Mouse (Mus musculus) kidney, embryonic 15.5 days (tissue): Measurements from ENCODE around the gene Mybphl. TPM values are rescaled to one million over a fixed set of nuclear protein-coding genes. Genes with fewer than 3 reads are reported as not detected.

Experiments
- ATAC-seq: fragments of 200-750 bp; cut with Nextera tagmentation; replicated peaks from 2 replicates; pipeline ENCODE4 v1.8.0; 2017; ENCODE audit warnings: moderate TSS enrichment; ENCODE audit not compliant: low FRiP score
- H3K27ac ChIP-seq: fragments of 300-500 bp; sonication (generic); 2 replicates; pipeline ENCODE4 v1.5.1; 2015; ENCODE audit warnings: mild to moderate bottlenecking, inconsistent platforms
- H3K27me3 ChIP-seq: fragments of 300-500 bp; sonication (generic); 2 replicates; pipeline ENCODE4 v1.6.1; 2015; ENCODE audit warnings: inconsistent platforms
- H3K36me3 ChIP-seq: fragments of 300-500 bp; sonication (generic); 2 replicates; pipeline ENCODE4 v1.6.1; 2015; ENCODE audit warnings: inconsistent platforms
- H3K4me1 ChIP-seq: fragments of 300-500 bp; sonication (generic); 2 replicates; pipeline ENCODE4 v1.6.1; 2015; ENCODE audit warnings: inconsistent platforms
- H3K4me2 ChIP-seq: fragments of 300-500 bp; sonication (generic); 2 replicates; pipeline ENCODE4 v1.6.1; 2015; ENCODE audit warnings: moderate library complexity, mild to moderate bottlenecking, inconsistent platforms
- H3K4me3 ChIP-seq: fragments of 300-500 bp; sonication (generic); replicated peaks from 2 replicates; pipeline ENCODE4 v1.5.1; 2015; ENCODE audit warnings: mild to moderate bottlenecking, inconsistent platforms
- H3K9ac ChIP-seq: fragments of 300-500 bp; sonication (generic); 2 replicates; pipeline ENCODE4 v1.6.1; 2015; ENCODE audit warnings: mild to moderate bottlenecking, inconsistent platforms
- H3K9me3 ChIP-seq: fragments of 300-500 bp; sonication (generic); replicated peaks from 2 replicates; pipeline ENCODE4 v1.6.1; 2016; ENCODE audit warnings: inconsistent platforms
- WGBS: fragments of 180-500 bp; shearing (Covaris S2); methylation state at CpG from one replicate; pipeline ENCODE4 v1.1.7; 2015; ENCODE audit warnings: mixed read lengths; 5-methylcytosine and 5-hydroxymethylcytosine counted together
- polyA plus RNA-seq: library from polyadenylated mRNA; unstranded; fragments of >200 nt; fragmentation: Nextera tagmentation; extraction: Ambion mirVana; gene quantifications from 2 replicates; pipeline ENCODE4 v1.2.1, GENCODE M21; 2015

The Mybphl gene
- polyA plus RNA-seq, 1 experiment from 2014 or later = not detected

DNA sequence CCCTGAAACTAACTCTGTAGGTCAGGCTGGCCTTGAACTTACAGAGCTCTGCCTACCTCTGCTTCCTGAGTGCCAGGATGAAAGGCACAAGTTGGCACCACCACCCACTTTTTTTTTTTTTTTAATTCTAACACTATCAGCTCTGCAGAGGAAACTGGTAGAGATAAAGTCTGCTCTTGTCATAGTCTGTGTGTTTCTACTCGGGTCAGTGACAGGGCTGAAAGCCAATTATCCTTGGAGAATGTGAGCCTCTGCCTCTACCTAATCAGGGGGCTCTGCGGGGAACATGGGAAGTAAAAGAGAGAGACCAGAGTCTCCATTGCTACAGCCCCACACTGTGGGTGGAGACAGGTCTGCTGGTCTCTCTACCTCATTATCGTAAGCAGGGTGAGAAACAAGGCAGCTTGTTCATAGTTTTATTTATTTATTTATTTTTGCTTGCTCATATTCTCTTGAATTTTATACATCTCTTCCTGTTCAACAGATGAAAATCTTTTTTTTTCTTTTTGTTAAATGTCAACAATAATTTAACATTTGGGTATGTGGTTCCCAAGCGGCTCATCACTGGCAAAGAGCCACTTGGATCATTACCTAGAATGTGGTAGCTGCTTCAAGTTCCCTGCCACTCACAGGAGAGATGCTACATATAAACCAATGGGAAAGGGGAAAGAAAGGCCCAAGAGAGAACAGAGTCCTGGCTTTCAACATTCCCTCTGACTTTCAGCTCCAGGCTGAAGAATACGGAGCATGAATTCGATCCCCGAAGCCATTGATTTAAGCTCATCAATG, 14.4 kb downstream of the Mybphl start:
- Histone ChIP-seq H3K4me1 (peaks cover 19% of the 10 kb centered on the region), H3K27me3 (no peaks in the 10 kb centered on the region)
- 87% methylated on average over 7 of the region's 7 CpGs for WGBS

GRCm38 (mm10) chr3:108380695-108381094, 16.0 kb downstream of the Mybphl start:
- Histone ChIP-seq H3K4me3 (no peak overlapping the region), H3K9ac (no peak overlapping the region), H3K36me3 (no peaks in the 10 kb centered on the region; the same call in 1 of the 2 replicates), H3K4me1 (peaks cover 31% of the 10 kb centered on the region), H3K9me3 (no peaks in the 10 kb centered on the region), H3K4me2 (no peak overlapping the region), H3K27ac (no peak overlapping the region), H3K27me3 (no peaks in the 10 kb centered on the region)
- 80% methylated on average over 6 of the region's 6 CpGs for WGBS
- ATAC-seq = no peak

More for the DNA sequence above, 14.4 kb downstream of the Mybphl start:
- Histone ChIP-seq H3K36me3 (no peaks in the 10 kb centered on the region), H3K9ac (no peak overlapping the region), H3K27ac (no peak overlapping the region), H3K4me2 (no peak overlapping the region), H3K4me3 (no peak overlapping the region), H3K9me3 (no peaks in the 10 kb centered on the region)
- no peak for ATAC-seq

DNA sequence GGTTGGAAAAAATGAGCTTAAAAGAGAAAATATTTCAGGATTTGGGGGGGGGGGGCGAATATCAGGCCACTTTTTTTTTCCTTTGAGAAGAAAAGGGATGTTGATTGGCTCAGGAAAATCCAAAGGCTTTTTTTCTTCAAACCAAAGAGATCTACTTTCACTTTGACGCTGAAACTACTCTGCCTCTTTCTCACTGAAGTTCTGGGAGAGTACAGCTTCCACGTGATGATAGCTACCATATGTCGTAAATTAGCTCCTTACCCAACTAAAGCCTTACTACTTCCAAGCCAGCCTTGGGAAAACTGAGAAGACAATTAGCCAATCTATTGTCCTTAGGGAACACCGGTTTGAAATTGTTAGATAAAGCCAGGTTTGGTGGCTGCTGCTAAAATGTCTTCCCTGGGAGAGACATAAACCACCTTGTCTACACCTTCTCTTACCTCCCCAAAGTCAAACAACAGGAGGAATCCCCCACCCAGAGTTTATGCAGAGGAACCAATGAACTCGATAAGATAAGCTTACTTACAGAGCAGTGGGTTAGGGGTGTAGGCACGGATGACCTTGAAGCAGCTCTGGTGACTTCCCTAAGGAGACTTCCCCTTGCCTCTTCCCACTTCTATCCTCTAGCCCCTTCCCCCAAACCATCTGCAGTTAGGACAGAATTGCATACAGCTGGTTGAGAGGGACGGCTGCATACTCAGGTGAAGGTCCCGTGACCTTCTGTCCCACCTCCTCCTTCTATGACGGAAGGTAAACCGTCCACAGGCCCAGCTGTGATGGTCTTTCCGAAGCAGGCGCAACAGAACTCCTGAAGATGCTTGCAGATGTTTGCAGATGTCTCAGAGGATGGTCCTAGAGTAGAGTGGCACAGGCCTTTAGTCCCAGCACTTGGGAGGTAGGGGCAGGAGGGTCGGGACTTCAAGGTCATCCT, 17.5 kb downstream of the Mybphl start:
- H3K4me3 ChIP-seq = no peak overlapping the region
- peak overlapping the region; percentile 81 for H3K4me2 ChIP-seq
- H3K27ac ChIP-seq = 0 out of 2 replicates have a peak overlapping the region, but pooled peaks have one; percentile 63
- no peak overlapping the region for H3K9ac ChIP-seq
- H3K36me3 ChIP-seq = peaks cover 10% of the 10 kb centered on the region
- 63% methylated on average over 14 of the region's 14 CpGs for WGBS
- H3K9me3 ChIP-seq = no peaks in the 10 kb centered on the region
- ATAC-seq = no peak
- peaks cover 31% of the 10 kb centered on the region for H3K4me1 ChIP-seq
- no peaks in the 10 kb centered on the region for H3K27me3 ChIP-seq

- peaks cover 19% of the 10 kb centered on the region for H3K36me3 ChIP-seq
- under 1% methylated on average over 44 of the region's 44 CpGs for WGBS
- H3K9me3 ChIP-seq = no peaks in the 10 kb centered on the region
- H3K4me3 ChIP-seq = peak within 1 kb of the TSS; percentile 79
- no peaks in the 10 kb centered on the region for H3K27me3 ChIP-seq
- H3K4me2 ChIP-seq = peak within 1 kb of the TSS; percentile 81
- H3K27ac ChIP-seq = peak within 1 kb of the TSS; percentile 63
- ATAC-seq = peak; percentile 93
- H3K4me1 ChIP-seq = peaks cover 33% of the 10 kb centered on the region
- peak within 1 kb of the TSS; percentile 62 for H3K9ac ChIP-seq
Measured at GRCm38 (mm10) chr3:108383485-108384354, 19.0 kb downstream of the Mybphl start, which contains the start of gene Psrc1. Psrc1 (plus strand) TSS chr3:108383839.

GRCm38 (mm10) chr3:108384425-108384824, 19.7 kb downstream of the Mybphl start:
- Histone ChIP-seq H3K9ac (peak overlapping the region; percentile 62), H3K9me3 (no peaks in the 10 kb centered on the region), H3K4me2 (peak overlapping the region; percentile 81), H3K27me3 (no peaks in the 10 kb centered on the region), H3K4me3 (peak overlapping the region; percentile 79), H3K36me3 (peaks cover 19% of the 10 kb centered on the region), H3K4me1 (peaks cover 38% of the 10 kb centered on the region), H3K27ac (no peak overlapping the region)
- WGBS = 42% methylated on average over 2 of the region's 2 CpGs
- no peak for ATAC-seq

DNA sequence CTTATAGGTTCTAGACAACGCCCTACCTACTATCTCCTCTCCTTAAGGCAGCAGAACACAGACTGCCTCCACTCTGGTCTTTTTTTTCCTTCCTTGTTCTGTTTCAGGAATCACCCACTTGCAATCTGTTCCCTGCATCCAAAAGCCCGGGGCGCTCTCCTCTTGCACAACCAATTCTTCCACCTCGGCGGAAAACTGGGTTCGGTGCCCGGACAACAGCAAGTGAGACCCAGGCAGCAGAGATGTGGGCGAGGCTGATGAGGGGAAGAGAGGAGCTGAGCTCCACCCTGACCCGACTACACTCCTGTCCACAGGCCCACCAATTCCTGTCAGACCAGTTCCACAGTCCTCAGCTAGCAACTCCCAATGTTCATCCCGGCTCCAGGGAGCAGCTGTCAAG, 21.5 kb downstream of the Mybphl start:
- WGBS = 91% methylated on average over 10 of the region's 10 CpGs
- Histone ChIP-seq H3K27me3 (no peaks in the 10 kb centered on the region), H3K4me2 (no peak overlapping the region), H3K36me3 (peaks cover 19% of the 10 kb centered on the region), H3K4me3 (no peak overlapping the region), H3K27ac (no peak overlapping the region), H3K9me3 (no peaks in the 10 kb centered on the region), H3K4me1 (peaks cover 40% of the 10 kb centered on the region), H3K9ac (no peak overlapping the region)
- no peak for ATAC-seq

- Histone ChIP-seq H3K4me1 (peaks cover 43% of the 10 kb centered on the region), H3K27me3 (no peaks in the 10 kb centered on the region), H3K36me3 (peaks cover 30% of the 10 kb centered on the region), H3K27ac (peak overlapping the region; percentile 54; the same call in 1 of the 2 replicates), H3K4me3 (no peak overlapping the region), H3K9me3 (no peaks in the 10 kb centered on the region), H3K4me2 (peak overlapping the region; percentile 42), H3K9ac (no peak overlapping the region)
- ATAC-seq = peak; percentile 79
- WGBS = 2% methylated on average over 5 of the region's 5 CpGs
Measured at GRCm38 (mm10) chr3:108389111-108389545, 24.4 kb downstream of the Mybphl start.

DNA sequence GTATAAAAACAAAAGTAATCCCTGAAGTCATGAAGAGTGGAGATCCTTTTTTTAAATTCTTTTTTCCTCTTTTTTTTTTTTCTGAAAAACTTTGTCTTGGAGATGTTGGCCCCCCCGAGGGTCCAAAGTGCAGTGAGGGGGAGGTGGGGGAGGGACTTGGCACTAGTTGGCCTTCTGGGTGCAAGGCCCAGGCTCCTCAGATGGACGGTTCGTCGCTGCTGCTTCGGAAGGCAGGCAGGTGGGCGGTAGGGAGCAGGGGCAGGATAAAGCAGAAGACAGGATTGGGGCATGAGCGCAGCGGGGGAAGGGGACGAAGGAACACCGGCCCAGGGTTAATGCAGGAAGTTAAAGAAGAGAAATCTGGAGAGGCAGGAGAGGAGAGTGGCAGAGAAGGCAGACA, 27.6 kb downstream of the Mybphl start:
- Histone ChIP-seq H3K36me3 (peaks cover 49% of the 10 kb centered on the region), H3K27ac (peak overlapping the region; percentile 64), H3K27me3 (no peaks in the 10 kb centered on the region), H3K4me1 (peaks cover 32% of the 10 kb centered on the region), H3K9me3 (no peaks in the 10 kb centered on the region), H3K4me2 (peak overlapping the region; percentile 37), H3K4me3 (no peak overlapping the region), H3K9ac (no peak overlapping the region)
- WGBS = 12% methylated on average over 10 of the region's 10 CpGs
- ATAC-seq = no peak

DNA sequence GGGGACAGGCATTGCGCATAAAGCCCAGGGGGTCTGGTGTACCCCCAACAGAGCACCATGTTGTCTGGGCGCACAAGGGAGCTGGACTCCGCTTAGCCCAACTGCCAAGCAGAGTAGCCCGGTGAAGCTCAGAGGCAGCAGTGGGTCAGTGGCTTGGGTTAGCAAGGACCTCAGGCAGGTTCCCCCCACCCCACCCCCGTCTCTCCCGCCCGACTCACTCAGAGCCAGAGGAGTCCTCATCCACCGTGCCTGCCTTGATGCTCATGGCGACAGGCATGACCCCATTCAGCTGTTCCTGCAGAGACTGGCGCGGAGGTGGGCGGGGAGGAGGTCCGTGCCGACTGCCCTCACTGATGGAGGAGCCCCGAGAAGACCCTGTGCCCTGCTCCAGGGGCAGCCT, 28.1 kb downstream of the Mybphl start:
- 0 out of 2 replicates have a peak, but pooled peaks have one; percentile 17 for ATAC-seq
- 54% methylated on average over 15 of the region's 15 CpGs for WGBS

GRCm38 (mm10) chr3:108398281-108398680, 33.6 kb downstream of the Mybphl start:
- Histone ChIP-seq H3K4me1 (peaks cover 14% of the 10 kb centered on the region), H3K9ac (no peak overlapping the region), H3K4me2 (no peak overlapping the region), H3K36me3 (peaks cover 90% of the 10 kb centered on the region), H3K27me3 (0 out of 2 replicates have a peak, but pooled peaks cover 3% of the 10 kb centered on the region), H3K9me3 (no peaks in the 10 kb centered on the region), H3K4me3 (no peak overlapping the region), H3K27ac (no peak overlapping the region)
- no peak for ATAC-seq
- 87% methylated on average over 9 of the region's 9 CpGs for WGBS

More for the DNA sequence above, 28.1 kb downstream of the Mybphl start:
- Histone ChIP-seq H3K36me3 (peaks cover 50% of the 10 kb centered on the region), H3K27me3 (no peaks in the 10 kb centered on the region), H3K9me3 (no peaks in the 10 kb centered on the region), H3K27ac (peak overlapping the region; percentile 64), H3K4me1 (peaks cover 32% of the 10 kb centered on the region), H3K4me2 (peak overlapping the region; percentile 37), H3K9ac (no peak overlapping the region), H3K4me3 (no peak overlapping the region)

GRCm38 (mm10) chr3:108400442-108400841, 35.7 kb downstream of the Mybphl start:
- H3K27ac ChIP-seq = no peak overlapping the region
- H3K36me3 ChIP-seq = peaks cover 85% of the 10 kb centered on the region
- no peak overlapping the region for H3K4me2 ChIP-seq
- peaks cover 25% of the 10 kb centered on the region for H3K4me1 ChIP-seq
- no peak for ATAC-seq
- no peak overlapping the region for H3K4me3 ChIP-seq
- H3K9me3 ChIP-seq = no peaks in the 10 kb centered on the region
- H3K9ac ChIP-seq = no peak overlapping the region
- 0 out of 2 replicates have a peak, but pooled peaks cover 3% of the 10 kb centered on the region for H3K27me3 ChIP-seq
- 87% methylated on average over 5 of the region's 5 CpGs for WGBS
